Mouse (Mus musculus) E14TG2a.4 (cell line): ENCODE data around the gene Cplx3.

Experiments used
- CTCF ChIP-seq: conservative IDR thresholded peaks from 2 replicates; pipeline ENCODE4 v1.5.1; 2014; ENCODE audit warnings: low read length
- NANOG ChIP-seq: IDR thresholded peaks from 2 replicates; pipeline ENCODE4 v1.6.1; 2014; ENCODE audit warnings: borderline replicate concordance, low read length, mixed read lengths

DNA sequence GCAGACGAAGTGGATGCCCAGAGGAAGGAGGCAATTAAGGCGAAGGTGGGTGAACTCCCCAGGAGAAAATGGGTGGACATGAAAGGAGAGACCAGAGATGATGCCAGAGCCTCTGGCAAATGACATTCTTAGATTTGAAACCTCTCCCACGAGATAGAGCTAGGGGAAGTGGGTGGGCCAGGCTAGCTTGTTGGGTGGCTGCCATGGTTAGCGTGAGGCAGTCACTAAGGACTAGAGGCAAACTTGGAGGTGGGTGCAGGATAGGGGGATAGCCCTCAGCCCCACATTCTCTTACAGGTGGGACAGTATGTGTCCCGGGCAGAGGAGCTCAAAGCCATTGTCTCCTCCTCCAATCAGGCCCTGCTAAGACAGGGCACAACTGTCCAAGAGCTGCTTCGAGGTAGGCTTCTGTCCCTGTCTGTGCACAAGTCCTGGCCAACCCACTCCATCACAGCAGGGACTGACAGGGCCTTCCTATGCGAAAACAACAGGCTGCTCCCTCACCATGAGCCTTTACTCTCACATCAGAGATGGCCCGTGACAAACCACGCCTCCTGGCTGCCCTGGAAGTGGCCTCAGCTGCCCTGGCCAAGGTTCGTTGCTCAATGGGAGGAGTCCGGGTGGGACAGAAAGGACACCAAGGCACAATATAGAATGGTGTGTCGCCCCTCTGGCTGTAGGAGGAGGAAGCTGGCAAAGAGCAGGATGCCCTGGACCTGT is 12.5 kb downstream of the Cplx3 start:
- no peak for TF ChIP-seq NANOG
- no peak for TF ChIP-seq CTCF
